Mouse (Mus musculus) B cell, adult (primary cell): ENCODE results near the gene AU041133. TPM values are rescaled to one million over a fixed set of nuclear protein-coding genes. Genes with fewer than 3 reads are reported as not detected.

Experiments used
- total RNA-seq: library from RNA; stranded (reverse); gene quantifications from 4 replicates; pipeline ENCODE4 v1.2.4, GENCODE M21; 2023; ENCODE audit not compliant: inconsistent age

AU041133 gene
- total RNA-seq, result 7.3 to 11.9 TPM (median 8.0 TPM) in 4 replicates

DNA sequence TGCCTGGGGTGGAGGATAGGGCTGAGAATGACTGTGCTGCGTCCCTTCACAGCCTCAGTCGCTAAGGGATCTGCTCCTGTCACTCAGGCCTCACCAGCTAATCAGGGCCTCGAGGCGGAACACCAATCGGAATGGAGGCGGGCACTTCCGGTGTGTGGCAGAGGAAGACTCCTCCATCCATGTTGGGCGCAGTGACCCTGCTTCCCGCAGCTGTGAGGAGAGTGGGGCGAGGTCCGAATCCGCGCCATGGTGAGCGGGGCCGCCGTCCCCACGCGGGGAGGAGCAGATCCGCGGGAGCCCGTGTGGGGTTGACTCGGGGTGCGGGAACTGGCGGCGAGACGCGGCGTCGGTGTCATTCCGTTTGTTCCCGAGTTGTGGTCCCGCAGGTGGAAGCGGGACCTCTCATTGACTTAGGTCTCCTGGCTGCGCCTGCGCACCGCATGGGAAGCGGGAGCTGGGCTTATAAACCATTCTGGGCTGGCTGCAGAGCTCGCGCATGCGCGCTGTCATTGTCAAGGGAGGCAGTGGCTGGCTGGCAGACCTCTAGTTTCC is at the start of gene AU041133:
TSS of gene AU041133 (plus strand) at position 164 of the 552 bp plus-strand sequence.

DNA sequence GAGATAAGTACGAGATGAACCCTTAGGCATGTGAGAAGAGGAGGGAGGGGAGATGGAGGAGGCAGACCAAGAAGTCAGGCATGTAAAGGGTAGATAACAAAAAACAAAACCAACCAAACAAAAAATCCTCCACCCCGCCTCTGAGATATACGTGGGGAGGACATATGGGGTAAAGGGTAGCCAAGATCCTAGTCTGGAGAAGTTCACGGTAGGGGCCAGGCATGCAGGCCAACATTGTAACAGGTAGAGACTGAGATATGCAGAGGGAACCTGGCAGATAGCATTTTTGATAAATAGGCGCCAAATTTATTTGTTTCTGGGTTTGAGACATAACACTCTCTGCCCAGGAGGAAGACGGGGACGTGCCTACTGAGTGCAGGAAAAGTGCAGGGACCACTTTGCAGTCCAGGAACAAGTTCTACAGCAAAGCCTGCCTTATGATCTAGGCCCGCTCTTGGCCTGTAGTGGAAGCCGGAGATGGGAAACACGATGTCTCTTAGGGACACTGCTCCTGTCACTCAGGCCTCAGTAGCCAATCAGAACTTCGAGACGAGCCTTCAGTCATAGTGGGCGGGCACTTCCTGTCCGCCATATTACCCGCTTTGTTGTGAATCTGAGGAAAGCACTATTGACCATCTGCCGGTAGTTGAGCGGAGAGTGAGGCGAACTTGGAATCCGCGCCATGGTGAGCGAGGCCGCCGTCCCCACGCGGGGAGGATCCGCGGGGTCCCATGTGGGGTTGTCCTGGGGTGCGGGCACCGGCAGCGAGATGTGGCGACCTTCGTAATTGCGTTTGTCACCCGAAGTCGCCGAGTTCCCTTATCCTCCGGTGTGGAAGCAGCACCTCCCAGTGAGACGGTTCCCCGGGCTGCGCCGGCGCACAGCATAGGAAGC is 44.8 kb upstream of the AU041133 start, which contains the start of gene BC024063:
TSS of gene BC024063 (plus strand) at position 626 of the 894 bp plus-strand sequence.

Other genes with a start within 250 kb of the AU041133 start
- gene Zfp781, start 197.5 kb upstream of the AU041133 start, total RNA-seq, result 2.2 to 3.9 TPM (median 3.5 TPM) in 4 replicates
- gene Zfp873, start 79.9 kb upstream of the AU041133 start, total RNA-seq, result 6.5 to 9.4 TPM (median 8.1 TPM) in 4 replicates
- gene BC024063, start 44.7 kb upstream of the AU041133 start, total RNA-seq, result 9.3 to 11.8 TPM (median 9.9 TPM) in 4 replicates
- 3.5 to 4.9 TPM (median 4.1 TPM) in 4 replicates for gene Zfp938, start 113.3 kb downstream of the AU041133 start, total RNA-seq
- gene 4932415D10Rik, start 188.6 kb downstream of the AU041133 start, total RNA-seq, result not detected in 4 replicates
- 6.1 to 7.1 TPM (median 6.4 TPM) in 4 replicates for gene Gm4924, start 226.2 kb downstream of the AU041133 start, total RNA-seq